Mouse (Mus musculus): ENCODE results near the gene Pygm. TPM values are rescaled to one million over a fixed set of nuclear protein-coding genes. Genes with fewer than 3 reads are reported as not detected.
A peak's percentile ranks its signal among the peaks of the same experiment; 100 is the strongest.

The Pygm gene
- polyA plus RNA-seq, 1 experiment from 2014 or later = 3.7 TPM

DNA sequence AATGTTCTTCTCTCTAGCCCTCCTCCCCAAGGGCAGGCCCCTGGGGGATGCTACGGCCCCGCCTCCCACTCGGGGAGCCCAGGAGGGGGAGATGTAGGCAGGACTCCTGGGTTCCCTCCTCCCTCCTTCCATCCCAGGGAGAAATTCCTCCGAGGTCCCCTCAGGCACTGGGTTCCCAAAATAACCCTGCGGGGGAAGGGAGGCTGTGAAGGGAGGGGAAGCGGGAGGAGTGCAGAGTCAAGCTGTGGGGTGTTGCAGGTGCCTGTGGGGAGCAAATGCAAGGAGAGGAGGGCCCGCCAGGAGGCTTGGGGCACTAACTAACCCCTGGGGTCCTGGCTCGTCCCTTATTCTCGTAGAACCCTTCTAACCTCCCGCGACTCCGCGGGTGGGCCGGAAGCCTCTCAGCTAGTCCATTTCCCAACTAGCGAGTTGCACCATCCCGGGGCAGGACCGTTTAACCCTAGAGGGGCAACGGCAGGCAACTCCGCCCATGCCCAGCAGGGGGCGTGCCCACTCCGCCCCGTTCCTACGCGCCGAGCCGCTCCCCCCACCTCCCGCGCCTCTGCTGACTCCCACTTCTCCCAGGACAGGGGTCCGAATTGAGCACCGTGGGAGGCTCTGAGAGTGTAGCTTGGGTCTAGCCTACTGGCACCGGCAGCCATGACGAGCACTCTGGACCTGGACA is 17.1 kb downstream of the Pygm start:
- H3K9ac ChIP-seq = peak overlapping the region; percentile 68
- H3K4me2 ChIP-seq = peak overlapping the region; percentile 99
- H3K4me3 ChIP-seq = peak overlapping the region; percentile 64
- no peaks in the 10 kb centered on the region for H3K36me3 ChIP-seq
- H3K27ac ChIP-seq = peak overlapping the region; percentile 28; the same call in 1 of the 2 replicates
- ATAC-seq (ENCODE audit: insufficient number of reproducible peaks, insufficient read depth, low FRiP score, low TSS enrichment, low read depth) = no peak
- H3K27me3 ChIP-seq = peaks cover 68% of the 10 kb centered on the region
- peaks cover 49% of the 10 kb centered on the region for H3K4me1 ChIP-seq
- no peaks in the 10 kb centered on the region for H3K9me3 ChIP-seq
- under 1% methylated on average over 32 of the region's 32 CpGs for WGBS

- 8% methylated on average over 9 of the region's 9 CpGs for WGBS
- Histone ChIP-seq H3K4me1 (peaks cover 49% of the 10 kb centered on the region), H3K4me2 (peak overlapping the region; percentile 99)
Observed at GRCm38 (mm10) chr19:6401951-6402350, 17.8 kb downstream of the Pygm start.

GRCm38 (mm10) chr19:6403869-6404268 is 19.7 kb downstream of the Pygm start:
- WGBS = 81% methylated on average over 10 of the region's 10 CpGs

More at GRCm38 (mm10) chr19:6401951-6402350, 17.8 kb downstream of the Pygm start:
- no peak for ATAC-seq (ENCODE audit: insufficient number of reproducible peaks, insufficient read depth, low FRiP score, low TSS enrichment, low read depth)
- peaks cover 68% of the 10 kb centered on the region for H3K27me3 ChIP-seq
- peak overlapping the region; percentile 68; the same call in 1 of the 2 replicates for H3K9ac ChIP-seq
- H3K9me3 ChIP-seq = no peaks in the 10 kb centered on the region
- peak overlapping the region; percentile 64 for H3K4me3 ChIP-seq
- H3K36me3 ChIP-seq = no peaks in the 10 kb centered on the region
- H3K27ac ChIP-seq = no peak overlapping the region

GRCm38 (mm10) chr19:6405433-6405832 is 21.2 kb downstream of the Pygm start:
- Histone ChIP-seq H3K4me3 (no peak overlapping the region), H3K4me1 (peaks cover 28% of the 10 kb centered on the region), H3K4me2 (no peak overlapping the region), H3K27me3 (peaks cover 35% of the 10 kb centered on the region), H3K27ac (no peak overlapping the region), H3K9me3 (no peaks in the 10 kb centered on the region), H3K36me3 (no peaks in the 10 kb centered on the region), H3K9ac (no peak overlapping the region)
- 70% methylated on average over 10 of the region's 10 CpGs for WGBS
- no peak for ATAC-seq (ENCODE audit: insufficient number of reproducible peaks, insufficient read depth, low FRiP score, low TSS enrichment, low read depth)

More at GRCm38 (mm10) chr19:6403869-6404268, 19.7 kb downstream of the Pygm start:
- Histone ChIP-seq H3K4me1 (peaks cover 43% of the 10 kb centered on the region), H3K9ac (no peak overlapping the region), H3K9me3 (no peaks in the 10 kb centered on the region), H3K4me2 (no peak overlapping the region), H3K4me3 (no peak overlapping the region), H3K27me3 (peaks cover 51% of the 10 kb centered on the region), H3K36me3 (no peaks in the 10 kb centered on the region), H3K27ac (no peak overlapping the region)
- no peak for ATAC-seq (ENCODE audit: insufficient number of reproducible peaks, insufficient read depth, low FRiP score, low TSS enrichment, low read depth)

DNA sequence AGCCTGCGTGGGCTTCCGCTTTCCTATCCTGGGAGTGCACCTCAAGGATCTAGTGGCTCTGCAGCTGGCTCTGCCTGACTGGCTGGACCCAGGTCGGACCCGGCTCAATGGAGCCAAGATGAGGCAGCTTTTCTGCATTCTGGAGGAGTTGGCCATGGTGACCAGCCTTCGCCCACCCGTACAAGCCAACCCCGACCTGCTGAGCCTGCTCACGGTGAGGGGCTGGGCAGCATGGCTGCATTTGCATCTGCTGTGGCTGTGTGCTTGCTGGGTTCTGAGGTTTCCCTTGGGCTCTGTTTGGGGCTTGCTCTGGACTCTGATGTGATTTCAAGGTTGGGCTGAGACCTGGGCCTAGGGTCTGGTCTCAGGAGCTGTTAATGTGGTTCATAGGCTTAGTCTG is 22.9 kb downstream of the Pygm start:
- H3K9me3 ChIP-seq = no peaks in the 10 kb centered on the region
- no peak overlapping the region for H3K9ac ChIP-seq
- peaks cover 12% of the 10 kb centered on the region for H3K4me1 ChIP-seq
- no peak for ATAC-seq (ENCODE audit: insufficient number of reproducible peaks, insufficient read depth, low FRiP score, low TSS enrichment, low read depth)
- WGBS = 76% methylated on average over 8 of the region's 8 CpGs
- H3K4me2 ChIP-seq = no peak overlapping the region
- peaks cover 18% of the 10 kb centered on the region for H3K27me3 ChIP-seq
- no peak overlapping the region for H3K4me3 ChIP-seq
- no peak overlapping the region for H3K27ac ChIP-seq
- H3K36me3 ChIP-seq = no peaks in the 10 kb centered on the region

- ATAC-seq (ENCODE audit: insufficient number of reproducible peaks, insufficient read depth, low FRiP score, low TSS enrichment, low read depth) = no peak
- peaks cover 10% of the 10 kb centered on the region for H3K27me3 ChIP-seq
- no peaks in the 10 kb centered on the region for H3K36me3 ChIP-seq
- H3K27ac ChIP-seq = no peak overlapping the region
- no peak overlapping the region for H3K4me3 ChIP-seq
- peak overlapping the region; percentile 27; the same call in 1 of the 2 replicates for H3K9ac ChIP-seq
- peaks cover 10% of the 10 kb centered on the region; the same call in 1 of the 2 replicates for H3K4me1 ChIP-seq
- no peak overlapping the region for H3K4me2 ChIP-seq
- no peaks in the 10 kb centered on the region for H3K9me3 ChIP-seq
- WGBS = 41% methylated on average over 16 of the region's 16 CpGs
Observed at GRCm38 (mm10) chr19:6407816-6408510, 23.8 kb downstream of the Pygm start.

GRCm38 (mm10) chr19:6408749-6409148 is 24.6 kb downstream of the Pygm start:
- Histone ChIP-seq H3K4me2 (no peak overlapping the region), H3K9me3 (no peaks in the 10 kb centered on the region), H3K4me1 (peaks cover 9% of the 10 kb centered on the region; the same call in 1 of the 2 replicates), H3K27ac (no peak overlapping the region), H3K36me3 (no peaks in the 10 kb centered on the region), H3K9ac (no peak overlapping the region), H3K4me3 (no peak overlapping the region), H3K27me3 (peaks cover 2% of the 10 kb centered on the region)
- ATAC-seq (ENCODE audit: insufficient number of reproducible peaks, insufficient read depth, low FRiP score, low TSS enrichment, low read depth) = no peak
- 83% methylated on average over 8 of the region's 8 CpGs for WGBS

DNA sequence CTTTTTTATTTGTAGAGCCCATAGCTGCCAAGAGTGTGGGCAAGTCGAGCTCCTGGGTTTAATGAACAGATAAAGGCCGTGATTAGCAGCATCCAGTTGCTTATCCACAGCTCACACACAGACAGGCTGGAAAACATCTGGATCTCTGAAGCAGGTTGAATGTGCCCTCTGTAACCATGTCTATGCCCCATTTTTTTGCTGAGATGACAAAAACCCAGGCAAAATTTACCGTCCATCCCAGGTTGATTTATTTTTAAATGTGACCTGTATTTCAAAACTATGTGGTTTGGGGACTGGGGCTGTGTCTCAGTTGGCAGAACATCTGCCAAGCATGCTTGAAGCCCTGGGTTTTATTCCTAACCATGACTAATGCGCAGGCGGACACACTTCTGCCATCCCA is 25.0 kb downstream of the Pygm start:
- no peak for ATAC-seq (ENCODE audit: insufficient number of reproducible peaks, insufficient read depth, low FRiP score, low TSS enrichment, low read depth)
- no peaks in the 10 kb centered on the region for H3K9me3 ChIP-seq
- 62% methylated on average over 5 of the region's 5 CpGs for WGBS
- peaks cover 10% of the 10 kb centered on the region; the same call in 1 of the 2 replicates for H3K4me1 ChIP-seq
- H3K4me3 ChIP-seq = no peak overlapping the region
- H3K27ac ChIP-seq = no peak overlapping the region
- H3K27me3 ChIP-seq = no peaks in the 10 kb centered on the region; the same call in 1 of the 2 replicates
- no peak overlapping the region for H3K4me2 ChIP-seq
- no peaks in the 10 kb centered on the region for H3K36me3 ChIP-seq
- H3K9ac ChIP-seq = no peak overlapping the region

- 81% methylated on average over 5 of the region's 5 CpGs for whole genome bisulfite sequencing
- H3K4me3 ChIP-seq = no peak overlapping the region
- H3K4me1 ChIP-seq = peaks cover 10% of the 10 kb centered on the region; the same call in 1 of the 2 replicates
- no peaks in the 10 kb centered on the region for H3K36me3 ChIP-seq
- ATAC-seq (ENCODE audit: insufficient number of reproducible peaks, insufficient read depth, low FRiP score, low TSS enrichment, low read depth) = no peak
- H3K27ac ChIP-seq = no peak overlapping the region
- H3K9ac ChIP-seq = no peak overlapping the region
- no peak overlapping the region for H3K4me2 ChIP-seq
- no peaks in the 10 kb centered on the region; the same call in 1 of the 2 replicates for H3K27me3 ChIP-seq
- no peaks in the 10 kb centered on the region for H3K9me3 ChIP-seq
Observed at GRCm38 (mm10) chr19:6409936-6410335, 25.7 kb downstream of the Pygm start.

DNA sequence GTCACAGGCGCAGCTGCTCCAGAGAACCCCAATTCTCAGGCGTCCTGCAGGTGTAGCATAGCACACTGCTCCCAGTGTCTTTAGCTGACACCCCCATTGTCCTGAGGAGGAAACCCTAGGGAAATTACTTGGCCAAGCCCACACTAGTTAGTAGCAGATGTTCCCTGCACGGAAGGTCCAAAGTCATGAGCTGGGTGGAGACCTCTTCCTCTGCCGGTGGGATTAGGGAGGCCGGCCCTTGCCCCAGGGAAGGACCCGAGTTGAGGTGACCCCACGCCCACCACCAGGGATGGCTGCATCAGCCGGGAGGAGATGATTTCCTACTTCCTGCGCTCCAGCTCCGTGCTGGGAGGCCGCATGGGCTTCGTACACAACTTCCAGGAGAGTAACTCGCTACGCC is 28.6 kb downstream of the Pygm start:
- H3K4me3 ChIP-seq = no peak overlapping the region
- H3K27me3 ChIP-seq = peaks cover 25% of the 10 kb centered on the region
- no peaks in the 10 kb centered on the region for H3K9me3 ChIP-seq
- peak overlapping the region; percentile 18; the same call in 1 of the 2 replicates for H3K27ac ChIP-seq
- peaks cover 27% of the 10 kb centered on the region for H3K4me1 ChIP-seq
- WGBS = 44% methylated on average over 14 of the region's 14 CpGs
- H3K9ac ChIP-seq = no peak overlapping the region
- H3K4me2 ChIP-seq = no peak overlapping the region
- no peak for ATAC-seq (ENCODE audit: insufficient number of reproducible peaks, insufficient read depth, low FRiP score, low TSS enrichment, low read depth)
- no peaks in the 10 kb centered on the region for H3K36me3 ChIP-seq

GRCm38 (mm10) chr19:6415454-6415853 is 31.3 kb downstream of the Pygm start:
- no peak overlapping the region for H3K4me2 ChIP-seq
- 0 out of 2 replicates have a peak overlapping the region, but pooled peaks have one; percentile 8 for H3K9ac ChIP-seq
- H3K27me3 ChIP-seq = peaks cover 50% of the 10 kb centered on the region
- ATAC-seq (ENCODE audit: insufficient number of reproducible peaks, insufficient read depth, low FRiP score, low TSS enrichment, low read depth) = no peak
- no peak overlapping the region for H3K4me3 ChIP-seq
- peaks cover 35% of the 10 kb centered on the region for H3K4me1 ChIP-seq
- H3K27ac ChIP-seq = no peak overlapping the region
- WGBS = 39% methylated on average over 6 of the region's 6 CpGs
- H3K9me3 ChIP-seq = no peaks in the 10 kb centered on the region
- H3K36me3 ChIP-seq = no peaks in the 10 kb centered on the region

Data from embryonic facial prominence, embryonic 13.5 days (tissue).